Mouse (Mus musculus) heart, adult 9 months (tissue): ENCODE measurements around the gene Ttn.

ENCODE experiments used
- DNase-seq, 2 experiments: peaks; one replicate each; pipeline ENCODE4 v3.0.0; 2022; ENCODE audit warnings: low spot score in 2 of 2

Gene Ttn

DNA sequence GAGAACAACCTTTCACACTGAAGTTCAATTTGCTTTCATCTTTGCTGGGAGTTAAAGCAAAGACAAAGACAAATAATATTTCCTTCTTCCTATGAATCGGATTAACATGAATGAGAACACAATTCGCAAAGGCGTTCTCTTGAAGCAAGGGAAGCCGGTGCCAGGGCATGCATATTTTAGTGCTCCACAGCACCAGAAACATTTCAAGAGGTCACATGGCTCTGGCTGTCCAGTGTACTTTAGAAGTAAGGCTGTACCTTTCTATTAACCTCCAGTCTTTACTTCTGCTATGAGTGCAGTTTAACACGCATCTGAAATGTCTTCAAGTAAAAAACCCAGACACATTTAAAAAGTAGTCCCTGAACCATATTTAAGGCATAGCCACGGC, 20.3 kb downstream of the Ttn start:
- no peak for DNase-seq

DNA sequence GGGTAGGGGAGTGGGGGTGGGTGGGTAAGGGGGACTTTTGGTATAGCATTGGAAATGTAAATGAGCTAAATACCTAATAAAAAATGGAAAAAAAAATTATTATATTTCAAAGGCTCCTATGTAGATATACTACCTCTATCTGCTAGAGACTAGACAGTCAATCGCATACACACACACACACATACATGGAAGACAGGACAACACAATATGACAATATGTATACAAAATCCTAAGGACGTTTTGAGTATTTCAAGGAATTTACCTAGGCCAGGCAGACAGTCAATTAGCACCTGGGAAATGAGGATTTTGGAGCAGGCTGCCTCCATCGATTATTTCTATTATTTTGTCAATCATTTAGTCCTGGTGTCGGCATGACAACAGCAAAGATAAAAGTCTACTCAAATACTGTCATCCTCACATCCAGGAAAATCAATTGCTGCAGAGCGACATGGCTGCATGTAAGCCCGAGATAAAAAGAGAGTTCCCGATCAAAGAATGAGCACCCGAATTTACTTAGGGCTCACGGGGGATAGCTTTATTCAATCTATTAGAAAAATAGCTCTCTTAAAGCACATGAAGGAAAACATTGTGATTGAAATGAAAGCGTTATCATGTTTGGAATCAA, 20.8 kb downstream of the Ttn start:
- DNase-seq: no peak

GRCm38 (mm10) chr2:76949774-76950173, 32.6 kb downstream of the Ttn start:
- no peak for DNase-seq

DNA sequence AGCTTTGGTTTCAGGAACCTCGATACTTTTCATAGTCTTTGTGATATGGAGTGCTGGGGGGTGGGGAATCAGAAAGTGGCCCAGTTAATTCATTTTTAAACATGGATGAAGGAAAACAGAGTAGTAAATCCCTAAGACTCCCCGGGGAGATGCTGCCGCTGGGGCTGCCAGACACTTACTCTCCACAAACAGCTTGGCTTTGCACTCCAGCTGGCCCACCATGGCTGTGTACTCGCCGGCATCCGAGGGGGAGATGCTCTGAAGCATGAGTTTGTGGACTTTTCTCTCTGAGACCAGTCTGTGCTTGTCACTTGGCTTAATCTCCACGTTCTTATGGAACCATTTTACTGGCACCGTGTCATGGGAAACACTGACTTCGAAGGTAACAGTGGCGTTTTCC, 43.8 kb downstream of the Ttn start:
- DNase-seq: no peak

DNA sequence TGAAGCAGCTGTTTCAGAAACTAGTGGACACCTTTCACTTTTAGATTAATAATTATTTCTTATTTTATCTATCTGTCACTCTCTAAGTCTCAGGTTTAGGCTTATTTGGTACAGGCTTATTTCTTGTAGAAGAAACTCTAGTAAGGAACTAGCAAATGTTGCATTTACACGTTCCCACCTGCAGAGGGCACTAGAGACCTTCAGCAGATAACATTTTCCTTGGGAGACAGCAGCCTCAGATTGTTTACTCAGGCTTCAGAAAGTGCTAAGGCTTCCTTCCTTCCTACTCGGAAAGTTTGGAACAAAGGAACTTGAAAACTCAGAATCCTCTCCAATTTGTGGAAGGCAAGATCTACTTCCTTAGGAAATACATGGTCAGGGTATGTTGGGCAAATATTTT, 52.6 kb downstream of the Ttn start:
- peak in 1 of 2 experiments; percentile 62 for DNase-seq

DNA sequence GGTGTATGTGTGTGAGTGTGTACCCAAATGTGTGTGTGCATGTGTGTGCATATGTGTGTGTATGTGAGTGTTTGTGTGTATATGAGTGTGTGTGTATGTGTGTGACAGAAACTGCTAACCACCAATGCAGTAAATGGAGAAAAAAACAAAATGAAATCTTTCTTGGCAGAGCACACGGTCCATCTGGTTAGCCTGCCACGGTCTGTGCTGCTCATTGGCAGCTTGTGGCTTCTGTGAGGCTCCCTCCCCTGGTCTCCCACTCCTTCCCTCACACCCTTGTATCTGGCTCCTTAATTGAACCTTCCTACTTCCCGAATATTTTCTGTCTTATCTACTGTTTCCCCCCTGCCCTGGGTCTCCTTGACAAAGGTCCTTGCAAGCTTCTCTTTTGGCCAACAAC, 53.5 kb downstream of the Ttn start:
- DNase-seq: no peak

DNA sequence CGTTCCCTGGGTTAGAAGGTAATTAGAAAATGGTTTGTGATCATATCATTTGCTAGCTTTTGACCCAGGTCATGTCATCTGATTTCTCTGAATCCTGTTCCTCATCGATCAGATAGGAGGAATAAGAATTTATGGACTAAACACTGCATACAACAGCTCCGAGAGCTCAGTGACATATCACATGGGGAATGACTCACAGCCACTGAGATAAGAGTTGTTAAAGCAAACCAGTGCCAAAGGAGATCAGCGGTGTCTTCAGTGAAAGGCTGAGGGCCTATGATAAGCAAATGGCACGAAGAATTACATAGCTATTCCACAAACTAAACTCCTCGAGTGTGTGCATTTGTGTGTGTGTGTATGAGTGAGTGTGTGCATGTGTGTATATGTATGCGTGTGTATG, 54.0 kb downstream of the Ttn start:
- DNase-seq: no peak

DNA sequence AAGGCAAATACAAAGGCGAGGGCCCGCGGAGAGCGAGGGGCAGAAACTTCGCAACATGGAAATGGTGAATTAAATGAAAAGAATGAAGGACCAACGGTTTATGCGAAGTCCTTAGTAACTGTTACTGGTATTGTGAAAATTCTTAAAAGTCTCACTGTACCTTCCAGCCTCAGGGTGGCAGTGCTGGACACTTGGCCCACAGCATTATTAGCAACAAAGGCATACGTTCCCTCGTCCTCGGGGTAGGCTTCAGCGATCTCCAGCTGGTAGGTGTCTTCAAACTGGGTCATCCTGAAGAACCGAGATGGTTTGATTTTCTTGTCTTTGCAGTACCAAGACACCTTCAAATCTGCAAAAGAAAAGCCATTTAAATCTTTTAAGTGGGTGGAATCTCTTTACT, 55.4 kb downstream of the Ttn start:
- no peak for DNase-seq

- no peak for DNase-seq
Measured at GRCm38 (mm10) chr2:76914959-76915358, 67.4 kb downstream of the Ttn start.

- DNase-seq: no peak
Measured at GRCm38 (mm10) chr2:76908705-76909457, 73.5 kb downstream of the Ttn start.

GRCm38 (mm10) chr2:76903351-76903750, 79.0 kb downstream of the Ttn start:
- no peak for DNase-seq

DNA sequence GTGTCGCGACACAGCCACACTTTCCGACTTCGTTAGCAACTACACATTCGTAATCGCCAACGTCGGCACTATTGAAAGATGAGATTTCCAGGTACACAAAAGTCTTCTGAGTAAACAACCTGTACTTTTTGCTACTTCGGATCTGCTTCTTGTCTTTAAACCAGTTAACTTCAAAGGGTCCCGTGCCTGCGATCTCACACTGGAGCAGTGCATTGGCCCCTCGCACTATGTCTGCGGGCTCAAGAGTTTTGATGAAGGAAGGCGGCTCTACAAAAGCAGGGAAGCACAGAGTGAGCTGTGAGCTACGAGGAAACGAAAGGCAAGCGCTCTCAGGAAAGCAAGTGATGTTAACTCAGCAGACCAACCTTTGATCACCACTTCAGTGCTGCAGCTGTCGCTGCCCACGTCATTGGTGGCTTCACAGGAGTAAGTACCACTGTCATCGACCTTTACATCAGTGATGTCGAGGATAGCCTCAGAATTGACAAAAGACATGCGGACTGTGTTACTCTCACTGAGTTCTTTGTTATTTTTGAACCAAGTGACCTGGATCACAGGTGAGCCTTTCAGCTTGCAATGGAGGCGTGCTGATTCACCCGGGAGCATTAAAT, 80.8 kb downstream of the Ttn start:
- no peak for DNase-seq

GRCm38 (mm10) chr2:76899886-76900285, 82.5 kb downstream of the Ttn start:
- DNase-seq: no peak

DNA sequence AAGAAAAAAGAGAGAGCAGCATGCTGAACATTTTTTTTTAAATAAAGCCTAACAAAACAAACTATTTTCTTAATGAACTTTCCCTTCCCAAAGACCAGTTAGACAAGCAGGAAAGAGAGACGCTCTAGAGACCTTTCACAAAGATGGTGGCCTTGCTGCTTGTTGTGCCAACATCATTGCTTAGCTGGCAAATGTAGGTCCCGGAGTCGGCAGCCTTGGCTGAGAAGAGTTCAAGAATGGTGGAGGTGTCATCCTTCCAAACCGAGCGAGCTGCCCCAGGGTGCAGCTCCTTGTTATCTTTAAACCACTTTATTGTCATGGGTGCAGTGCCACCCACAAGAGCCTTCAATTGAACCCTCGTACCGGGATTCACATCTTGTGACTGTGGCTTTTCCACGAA, 85.4 kb downstream of the Ttn start:
- no peak for DNase-seq

DNA sequence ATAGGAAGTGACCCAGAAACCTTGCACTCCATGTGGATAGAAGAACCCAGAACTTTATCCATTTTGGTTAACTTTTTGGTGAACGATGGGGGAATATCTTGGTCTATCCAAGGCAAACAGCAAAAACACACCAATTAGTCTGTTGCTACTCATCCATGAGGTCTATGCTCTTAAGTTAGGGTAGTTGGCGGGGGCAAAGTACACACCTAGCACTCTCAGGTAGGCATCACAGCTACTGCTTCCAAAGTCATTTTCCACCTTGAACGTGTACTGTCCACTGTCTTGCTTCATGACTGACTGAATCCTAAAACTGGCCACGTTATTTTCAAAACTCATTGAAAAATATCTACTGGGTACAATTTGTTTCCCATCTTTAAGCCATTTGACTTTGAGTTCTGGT, 87.0 kb downstream of the Ttn start:
- DNase-seq: no peak

DNA sequence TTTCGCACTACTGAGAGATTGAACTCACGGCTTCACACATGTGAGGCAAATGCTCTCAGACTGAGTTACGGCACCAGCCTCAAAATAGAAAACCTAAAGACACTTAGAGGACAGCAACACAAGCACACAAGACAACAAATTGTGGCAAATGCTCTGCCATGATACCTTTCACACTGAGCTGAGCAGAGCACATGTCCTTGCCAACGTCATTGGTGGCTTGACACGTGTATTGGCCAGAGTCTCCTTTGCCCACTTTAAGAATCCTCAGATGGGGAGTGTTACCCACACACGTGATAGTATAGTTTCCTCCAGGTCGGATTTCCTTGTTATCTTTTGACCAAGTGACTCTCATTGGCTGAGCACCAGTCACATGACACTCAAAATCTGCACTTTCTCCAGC, 93.6 kb downstream of the Ttn start:
- DNase-seq: no peak

DNA sequence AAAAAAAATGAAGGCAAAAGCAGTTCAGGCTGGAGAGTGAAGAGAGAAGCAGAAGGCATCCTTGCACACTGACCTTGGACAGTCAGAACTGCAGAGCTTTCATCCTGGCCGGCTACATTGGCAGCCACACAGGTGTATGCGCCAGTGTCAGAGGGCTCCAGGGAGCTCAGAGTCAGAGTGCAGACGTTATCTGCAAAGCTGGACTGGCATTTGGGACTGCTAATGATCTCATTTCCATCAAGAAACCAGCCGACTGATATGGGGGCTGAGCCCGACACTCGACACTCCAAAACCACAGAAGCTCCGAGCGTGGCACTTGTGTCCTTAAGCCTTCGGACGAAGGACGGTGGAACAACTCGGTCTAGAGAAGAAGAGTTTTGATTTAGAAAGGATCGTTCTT, 96.5 kb downstream of the Ttn start:
- DNase-seq: no peak

DNA sequence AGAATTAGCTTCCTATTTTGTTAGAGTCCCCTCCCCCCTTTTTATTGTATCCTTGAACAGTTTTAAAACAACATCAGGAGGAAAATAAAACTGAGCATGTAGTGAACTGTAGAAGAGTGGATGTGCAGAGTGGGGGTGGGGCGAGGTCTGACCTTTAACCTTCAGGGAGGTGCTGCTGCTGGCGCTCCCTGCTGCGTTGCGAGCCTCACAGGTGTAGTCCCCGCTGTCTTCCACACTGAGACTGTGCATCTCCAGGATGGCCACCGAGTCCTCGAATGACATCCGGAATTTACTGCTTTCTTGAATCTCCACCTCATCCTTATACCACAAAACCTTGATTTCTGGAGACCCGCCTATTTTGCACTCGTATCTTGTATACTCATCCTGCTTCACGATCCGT, 100.9 kb downstream of the Ttn start:
- DNase-seq: no peak

GRCm38 (mm10) chr2:76875587-76875986, 106.8 kb downstream of the Ttn start:
- no peak for DNase-seq

GRCm38 (mm10) chr2:76866928-76867327, 115.4 kb downstream of the Ttn start:
- no peak for DNase-seq

- DNase-seq: no peak
Measured at GRCm38 (mm10) chr2:76865497-76865896, 116.8 kb downstream of the Ttn start.

GRCm38 (mm10) chr2:76861327-76861726, 121.0 kb downstream of the Ttn start:
- DNase-seq: no peak

- DNase-seq: peak in 1 of 2 experiments; percentile 24
Measured at GRCm38 (mm10) chr2:76850066-76850465, 132.3 kb downstream of the Ttn start.
